Mouse (Mus musculus) midbrain, embryonic 11.5 days (tissue): ENCODE data around the gene Degs2. TPM values are rescaled to one million over a fixed set of nuclear protein-coding genes. Genes with fewer than 3 reads are reported as not detected.

ENCODE experiments used
- ATAC-seq: fragments of 200-750 bp; cut with Nextera tagmentation; 2 replicates; pipeline ENCODE4 v1.8.0; 2017; ENCODE audit warnings: moderate TSS enrichment, moderate library complexity; ENCODE audit not compliant: low FRiP score
- DNase-seq: peaks from one replicate; pipeline ENCODE4 v3.0.0; 2015; ENCODE audit warnings: low spot score; ENCODE audit errors: missing footprints
- H3K27ac ChIP-seq: fragments of 300-500 bp; sonication (generic); 2 replicates; pipeline ENCODE4 v1.5.1; 2014; ENCODE audit warnings: low read depth, low read length
- H3K27me3 ChIP-seq: fragments of 300-500 bp; sonication (generic); 2 replicates; pipeline ENCODE4 v1.6.1; 2014; ENCODE audit warnings: mild to moderate bottlenecking, low read length, moderate library complexity, mixed read lengths; ENCODE audit not compliant: control insufficient read depth, insufficient read depth
- H3K36me3 ChIP-seq: fragments of 300-500 bp; sonication (generic); 2 replicates; pipeline ENCODE4 v1.6.1; 2014; ENCODE audit warnings: mild to moderate bottlenecking, low read length, moderate library complexity, mixed read lengths; ENCODE audit not compliant: control insufficient read depth, insufficient read depth
- H3K4me1 ChIP-seq: fragments of 300-500 bp; sonication (generic); 2 replicates; pipeline ENCODE4 v1.6.1; 2014; ENCODE audit warnings: low read length; ENCODE audit not compliant: control insufficient read depth, insufficient read depth
- H3K4me2 ChIP-seq: fragments of 300-500 bp; sonication (generic); 2 replicates; pipeline ENCODE4 v1.6.1; 2014; ENCODE audit warnings: mild to moderate bottlenecking, moderate library complexity
- H3K4me3 ChIP-seq: fragments of 300-500 bp; sonication (generic); 2 replicates; pipeline ENCODE4 v1.5.1; 2014; ENCODE audit warnings: low read depth, low read length
- H3K9ac ChIP-seq: fragments of 300-500 bp; sonication (generic); 2 replicates; pipeline ENCODE4 v1.6.1; 2014; ENCODE audit warnings: low read length
- H3K9me3 ChIP-seq: fragments of 300-500 bp; sonication (generic); 2 replicates; pipeline ENCODE4 v1.6.1; 2016; ENCODE audit warnings: low read length; ENCODE audit not compliant: control insufficient read depth
- WGBS: fragments of 180-500 bp; shearing (Covaris S2); extraction: QIAGEN DNeasy Blood & Tissue Kit; methylation state at CpG from one replicate; pipeline ENCODE4 v1.1.7; 2014; 5-methylcytosine and 5-hydroxymethylcytosine counted together
- polyA plus RNA-seq: library from polyadenylated mRNA; unstranded; fragments of >200 nt; fragmentation: Nextera tagmentation; extraction: Ambion mirVana; gene quantifications from 2 replicates; pipeline ENCODE4 v1.2.1, GENCODE M21; 2014

The Degs2 gene
- polyA plus RNA-seq, 1 experiment from 2014 or later: 1.0 TPM

DNA sequence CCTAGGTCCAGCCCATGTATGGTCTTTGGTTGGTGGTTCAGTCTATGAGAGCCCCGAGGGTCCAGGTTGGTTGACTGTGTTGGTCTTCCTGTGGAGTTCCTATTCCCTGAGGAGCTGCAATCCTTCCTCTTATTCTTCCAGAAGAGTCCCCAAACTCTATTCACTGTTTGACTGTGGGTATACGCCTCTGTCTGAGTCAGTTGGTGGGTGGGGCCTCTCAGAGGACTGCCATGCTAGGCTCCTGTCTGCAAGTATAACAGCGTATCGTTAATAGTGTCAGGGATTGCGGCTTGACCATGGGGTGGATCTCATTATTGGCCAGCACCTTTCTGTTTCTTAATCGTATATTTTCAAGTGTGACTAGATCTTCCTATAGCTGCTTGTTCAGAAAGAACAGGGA lies 7.3 kb upstream of the Degs2 start:
- H3K36me3 ChIP-seq: no peaks in the 10 kb centered on the region
- H3K4me2 ChIP-seq: no peak overlapping the region
- no peak overlapping the region for H3K9ac ChIP-seq
- no peak overlapping the region for H3K27ac ChIP-seq
- no peak overlapping the region for H3K4me3 ChIP-seq
- WGBS: 94% methylated on average over 6 of the region's 6 CpGs
- ATAC-seq (no peak), DNase-seq (no peak)
- H3K27me3 ChIP-seq: no peaks in the 10 kb centered on the region
- H3K9me3 ChIP-seq: no peaks in the 10 kb centered on the region
- no peaks in the 10 kb centered on the region for H3K4me1 ChIP-seq

DNA sequence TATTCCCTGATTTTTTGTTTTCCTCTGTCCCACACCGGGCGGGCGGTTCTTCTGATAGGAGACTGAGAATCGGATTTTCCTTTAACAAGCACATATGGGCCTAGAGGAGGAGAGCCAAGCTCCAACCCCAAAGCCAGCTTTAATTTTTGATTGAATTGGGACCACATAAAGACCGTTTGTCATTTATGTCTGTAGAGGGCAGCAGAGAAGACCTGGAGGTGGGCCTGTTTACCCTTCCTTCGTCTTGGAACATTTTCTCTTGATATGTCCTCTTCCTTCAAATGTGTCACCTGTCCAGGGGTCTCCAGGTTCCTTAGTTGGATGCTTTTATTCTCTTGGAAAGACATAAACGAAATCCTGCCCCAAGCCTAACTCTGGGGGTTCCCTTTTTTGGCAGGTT lies 4.0 kb upstream of the Degs2 start:
- no peak overlapping the region for H3K4me2 ChIP-seq
- ATAC-seq: no peak
- no peaks in the 10 kb centered on the region for H3K36me3 ChIP-seq
- no peak for DNase-seq
- H3K4me1 ChIP-seq: peaks cover 2% of the 10 kb centered on the region; the same call in 1 of the 2 replicates
- WGBS: 48% methylated on average over 7 of the region's 7 CpGs
- H3K4me3 ChIP-seq: no peak overlapping the region
- H3K27me3 ChIP-seq: peaks cover 18% of the 10 kb centered on the region
- no peaks in the 10 kb centered on the region for H3K9me3 ChIP-seq
- no peak overlapping the region for H3K27ac ChIP-seq
- no peak overlapping the region for H3K9ac ChIP-seq

DNA sequence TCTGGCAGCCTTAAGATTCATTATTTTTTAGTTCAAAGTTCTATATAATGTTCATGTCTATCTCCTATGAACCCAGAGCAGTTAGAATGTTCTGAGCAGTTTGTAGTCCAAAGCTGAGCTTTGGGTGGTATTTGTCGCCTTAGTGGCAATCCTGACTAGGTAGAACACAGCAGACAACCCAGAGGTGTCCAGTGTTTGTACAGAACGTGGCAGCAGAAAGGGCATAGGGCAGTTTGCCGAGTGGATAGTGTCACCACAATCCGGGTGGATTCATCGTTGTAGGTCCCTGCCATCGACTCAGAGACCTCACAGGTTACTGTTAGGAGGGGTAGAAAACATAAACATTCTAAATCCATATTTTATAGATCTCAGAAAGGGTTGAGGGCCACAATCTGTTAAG lies 3.4 kb upstream of the Degs2 start:
- Histone ChIP-seq H3K4me2 (no peak overlapping the region), H3K4me3 (no peak overlapping the region), H3K9me3 (no peaks in the 10 kb centered on the region), H3K36me3 (no peaks in the 10 kb centered on the region), H3K4me1 (peaks cover 2% of the 10 kb centered on the region; the same call in 1 of the 2 replicates), H3K9ac (no peak overlapping the region), H3K27me3 (peaks cover 23% of the 10 kb centered on the region), H3K27ac (no peak overlapping the region)
- WGBS: 88% methylated on average over 6 of the region's 6 CpGs
- ATAC-seq (no peak), DNase-seq (no peak)

DNA sequence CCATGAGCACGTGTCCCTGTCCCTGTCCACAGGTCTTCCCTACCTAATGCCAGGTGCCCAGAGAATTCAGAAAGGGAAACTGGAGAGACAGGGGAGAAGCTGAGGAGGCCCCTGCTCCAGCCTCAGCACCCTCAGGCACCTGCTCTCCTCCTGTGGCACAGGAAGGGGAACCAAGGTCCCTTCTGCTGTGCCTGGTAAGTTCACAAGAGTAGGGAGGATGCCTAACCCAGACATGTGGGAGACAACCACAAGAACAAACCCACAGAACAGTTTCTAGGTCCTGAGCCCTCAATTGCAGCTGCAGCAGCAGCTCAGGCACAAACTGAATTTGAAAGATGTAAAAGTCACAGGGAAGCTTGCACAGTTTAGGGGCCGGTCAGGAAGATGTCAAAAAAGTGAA lies 894 bp downstream of the Degs2 start:
- H3K27ac ChIP-seq: no peak overlapping the region
- no peak overlapping the region for H3K9ac ChIP-seq
- H3K9me3 ChIP-seq: no peaks in the 10 kb centered on the region
- no peak overlapping the region for H3K4me3 ChIP-seq
- H3K27me3 ChIP-seq: peaks cover 25% of the 10 kb centered on the region
- ATAC-seq: no peak
- DNase-seq: no peak
- H3K36me3 ChIP-seq: no peaks in the 10 kb centered on the region
- no peak overlapping the region for H3K4me2 ChIP-seq
- peaks cover 2% of the 10 kb centered on the region; the same call in 1 of the 2 replicates for H3K4me1 ChIP-seq
- WGBS: 69% methylated on average over 2 of the region's 2 CpGs

DNA sequence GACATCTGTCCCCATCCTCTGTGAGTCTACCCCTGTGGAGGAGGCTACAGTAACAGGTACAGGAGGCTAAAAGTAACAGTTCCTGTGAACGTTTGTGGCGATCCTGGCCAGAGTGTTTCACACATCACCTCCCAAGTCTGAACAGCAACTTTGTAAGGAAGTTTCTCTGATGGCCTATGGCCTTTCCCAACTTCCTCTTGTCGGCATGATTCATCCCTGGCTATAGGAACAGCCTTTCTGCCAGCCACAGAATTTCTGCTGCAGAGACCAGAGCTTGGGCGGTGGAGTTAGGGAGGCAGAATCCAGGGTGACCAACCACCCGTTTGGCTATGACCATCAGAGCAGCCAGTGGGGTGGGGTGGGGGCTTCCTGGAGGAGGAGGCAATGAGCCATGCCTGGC lies 2.1 kb downstream of the Degs2 start:
- 79% methylated on average over 5 of the region's 5 CpGs for WGBS
- no peak overlapping the region for H3K27ac ChIP-seq
- peaks cover 2% of the 10 kb centered on the region; the same call in 1 of the 2 replicates for H3K4me1 ChIP-seq
- DNase-seq: no peak
- no peak overlapping the region for H3K4me3 ChIP-seq
- no peaks in the 10 kb centered on the region for H3K9me3 ChIP-seq
- ATAC-seq: no peak
- peaks cover 25% of the 10 kb centered on the region for H3K27me3 ChIP-seq
- no peaks in the 10 kb centered on the region for H3K36me3 ChIP-seq
- no peak overlapping the region for H3K9ac ChIP-seq
- no peak overlapping the region for H3K4me2 ChIP-seq

DNA sequence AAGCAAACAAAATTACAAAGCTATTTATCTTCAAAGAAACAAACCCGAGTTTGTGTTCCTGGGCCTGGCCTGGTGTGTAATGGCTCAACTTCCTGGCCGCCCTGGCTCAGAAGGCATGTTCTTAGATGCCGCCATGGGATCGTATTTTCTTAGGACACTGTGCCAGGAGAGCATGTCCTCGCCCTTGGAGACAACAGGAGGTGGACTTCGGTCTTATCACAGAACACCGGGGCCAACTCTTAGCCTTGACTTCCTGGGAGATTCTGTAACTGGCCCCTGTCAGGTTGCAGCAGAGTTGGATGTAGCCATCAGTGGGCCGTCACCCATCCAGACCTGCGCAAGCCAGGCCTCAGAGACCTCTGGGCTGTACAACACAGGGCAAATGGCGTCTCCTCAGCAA lies 2.5 kb downstream of the Degs2 start:
- H3K4me1 ChIP-seq: peaks cover 2% of the 10 kb centered on the region; the same call in 1 of the 2 replicates
- 84% methylated on average over 10 of the region's 10 CpGs for WGBS
- H3K4me2 ChIP-seq: no peak overlapping the region
- no peak for DNase-seq
- no peak overlapping the region for H3K4me3 ChIP-seq
- no peak for ATAC-seq
- no peaks in the 10 kb centered on the region for H3K36me3 ChIP-seq
- no peaks in the 10 kb centered on the region for H3K9me3 ChIP-seq
- no peak overlapping the region for H3K27ac ChIP-seq
- H3K27me3 ChIP-seq: peaks cover 25% of the 10 kb centered on the region
- H3K9ac ChIP-seq: no peak overlapping the region

DNA sequence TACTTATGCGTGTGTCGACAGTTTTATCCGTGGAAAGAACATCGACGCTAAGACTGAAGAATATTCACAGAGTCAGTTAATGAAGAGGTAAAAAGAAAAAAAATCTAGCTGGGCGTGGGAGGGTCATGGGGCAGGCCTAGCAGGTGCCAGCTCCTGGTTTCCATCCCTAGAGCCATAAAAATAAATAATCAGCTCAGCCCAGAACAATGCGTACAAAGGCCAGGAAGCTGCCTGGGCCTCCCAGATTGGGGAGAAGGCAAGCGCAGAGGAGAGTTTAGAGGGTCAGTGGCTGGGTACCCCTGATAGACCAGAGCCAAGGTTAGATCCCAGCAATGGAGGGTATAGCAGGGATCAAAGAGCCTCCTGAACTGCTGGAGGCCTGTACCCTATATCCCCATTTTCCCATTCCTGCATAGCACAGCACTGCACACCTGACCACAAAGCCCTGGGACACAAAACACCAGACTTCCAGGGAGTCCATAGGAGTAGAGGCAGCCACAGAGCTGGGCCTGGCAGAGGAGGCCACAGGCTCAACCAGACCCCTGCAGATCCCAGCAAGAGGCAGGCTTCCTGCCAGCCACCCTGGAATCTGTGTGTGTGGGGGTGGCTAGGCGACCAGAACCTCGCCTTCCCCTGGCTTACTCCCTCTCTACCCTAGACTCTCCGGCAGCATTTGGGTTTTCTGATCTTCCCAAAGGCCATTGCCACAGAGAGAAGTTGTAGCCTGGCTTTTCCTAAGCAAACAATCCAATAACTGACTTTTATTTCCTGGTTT lies 3.2 kb downstream of the Degs2 start:
- Histone ChIP-seq H3K4me1 (peaks cover 2% of the 10 kb centered on the region; the same call in 1 of the 2 replicates), H3K4me2 (no peak overlapping the region), H3K27ac (no peak overlapping the region), H3K9ac (no peak overlapping the region), H3K4me3 (no peak overlapping the region), H3K27me3 (peaks cover 25% of the 10 kb centered on the region), H3K36me3 (no peaks in the 10 kb centered on the region), H3K9me3 (no peaks in the 10 kb centered on the region)
- ATAC-seq: no peak
- no peak for DNase-seq
- WGBS: 83% methylated on average over 11 of the region's 11 CpGs

DNA sequence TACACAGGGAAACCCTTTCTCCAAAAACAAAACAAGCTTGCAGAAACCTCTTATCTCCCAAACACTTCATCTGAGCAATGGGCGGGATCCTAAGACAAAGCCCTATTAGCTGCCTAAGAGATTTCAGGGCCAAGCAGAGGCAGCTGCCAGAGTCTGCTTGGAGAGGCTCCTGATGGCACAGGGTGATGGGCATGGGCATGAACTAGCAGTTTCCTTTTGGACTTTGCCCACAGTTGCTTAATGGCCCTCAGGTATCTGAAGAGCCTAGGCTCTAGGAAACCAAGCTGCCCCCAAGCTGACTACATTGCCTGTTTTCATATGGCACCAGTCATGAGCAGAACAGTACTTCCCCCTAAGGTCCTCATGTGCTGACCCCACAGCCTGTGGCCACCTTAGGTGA lies 7.9 kb downstream of the Degs2 start:
- no peak overlapping the region for H3K27ac ChIP-seq
- ATAC-seq (no peak), DNase-seq (no peak)
- H3K9me3 ChIP-seq: no peaks in the 10 kb centered on the region
- H3K4me1 ChIP-seq: no peaks in the 10 kb centered on the region
- H3K4me3 ChIP-seq: no peak overlapping the region
- 64% methylated on average over 1 of the region's 1 CpGs for WGBS
- no peaks in the 10 kb centered on the region for H3K36me3 ChIP-seq
- H3K4me2 ChIP-seq: no peak overlapping the region
- no peaks in the 10 kb centered on the region for H3K27me3 ChIP-seq
- H3K9ac ChIP-seq: no peak overlapping the region

DNA sequence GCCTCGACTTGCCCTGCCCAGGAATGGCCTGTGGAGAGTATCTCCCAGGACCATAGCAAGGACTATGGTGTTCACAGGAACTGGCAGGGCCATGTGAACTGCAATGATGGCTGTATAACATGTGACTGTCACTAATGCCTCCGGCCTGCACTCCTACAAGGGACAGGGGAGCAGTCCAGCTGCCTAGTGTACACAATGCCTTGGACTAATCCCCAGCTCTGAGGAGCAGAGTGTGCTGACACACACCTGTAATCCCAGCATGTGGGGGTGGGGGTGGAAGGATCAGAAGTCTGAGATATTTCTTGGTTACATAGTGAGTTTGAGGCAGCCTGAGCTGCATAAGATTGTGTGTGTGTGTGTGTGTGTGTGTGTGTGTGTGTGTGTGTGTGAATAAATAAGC lies 8.5 kb downstream of the Degs2 start:
- Histone ChIP-seq H3K36me3 (no peaks in the 10 kb centered on the region), H3K9ac (no peak overlapping the region), H3K9me3 (no peaks in the 10 kb centered on the region), H3K27me3 (no peaks in the 10 kb centered on the region), H3K27ac (no peak overlapping the region), H3K4me1 (no peaks in the 10 kb centered on the region), H3K4me2 (no peak overlapping the region), H3K4me3 (no peak overlapping the region)
- WGBS: 54% methylated on average over 2 of the region's 2 CpGs
- DNase-seq: no peak
- no peak for ATAC-seq
